Mouse (Mus musculus) embryonic facial prominence, embryonic 11.5 days (tissue): ENCODE measurements around the gene Lcmt2. TPM values are rescaled to one million over a fixed set of nuclear protein-coding genes. Genes with fewer than 3 reads are reported as not detected.

Experiments
- ATAC-seq: fragments of 200-750 bp; cut with Nextera tagmentation; replicated peaks from 2 replicates; pipeline ENCODE4 v1.8.0; 2017; ENCODE audit warnings: low read depth; ENCODE audit not compliant: insufficient number of reproducible peaks, low FRiP score, low TSS enrichment
- DNase-seq: peaks from one replicate; pipeline ENCODE4 v3.0.0-alpha.2; 2015; ENCODE audit warnings: low spot score
- H3K27ac ChIP-seq: fragments of 300-500 bp; sonication (generic); replicated peaks from 2 replicates; pipeline ENCODE4 v1.5.1; 2014; ENCODE audit warnings: mild to moderate bottlenecking, low read depth, low read length, control low read depth
- H3K27me3 ChIP-seq: fragments of 300-500 bp; sonication (generic); 2 replicates; pipeline ENCODE4 v1.6.1; 2014; ENCODE audit warnings: mild to moderate bottlenecking, low read length, moderate library complexity, mixed read lengths; ENCODE audit not compliant: control insufficient read depth, insufficient read depth
- H3K36me3 ChIP-seq: fragments of 300-500 bp; sonication (generic); replicated peaks from 2 replicates; pipeline ENCODE4 v1.6.1; 2014; ENCODE audit warnings: low read depth, mild to moderate bottlenecking, low read length, moderate library complexity, mixed read lengths; ENCODE audit not compliant: control insufficient read depth, insufficient read depth
- H3K4me1 ChIP-seq: fragments of 300-500 bp; sonication (generic); 2 replicates; pipeline ENCODE4 v1.6.1; 2014; ENCODE audit warnings: low read length, mixed read lengths; ENCODE audit not compliant: control insufficient read depth, insufficient read depth
- H3K4me2 ChIP-seq: fragments of 300-500 bp; sonication (generic); 2 replicates; pipeline ENCODE4 v1.6.1; 2014; ENCODE audit warnings: low read depth, mild to moderate bottlenecking, control low read depth, low read length, moderate library complexity
- H3K4me3 ChIP-seq: fragments of 300-500 bp; sonication (generic); 2 replicates; pipeline ENCODE4 v1.5.1; 2014; ENCODE audit warnings: low read depth, low read length, control low read depth
- H3K9ac ChIP-seq: fragments of 300-500 bp; sonication (generic); replicated peaks from 2 replicates; pipeline ENCODE4 v1.6.1; 2014; ENCODE audit warnings: mild to moderate bottlenecking, control low read depth, low read length
- H3K9me3 ChIP-seq: fragments of 300-500 bp; sonication (generic); replicated peaks from 2 replicates; pipeline ENCODE4 v1.6.1; 2016; ENCODE audit warnings: mild to moderate bottlenecking, low read length, inconsistent platforms, mixed read lengths; ENCODE audit not compliant: control insufficient read depth
- WGBS: fragments of 180-500 bp; shearing (Covaris S2); extraction: QIAGEN DNeasy Blood & Tissue Kit; methylation state at CpG from one replicate; pipeline ENCODE4 v1.1.7; 2014; 5-methylcytosine and 5-hydroxymethylcytosine counted together
- polyA plus RNA-seq: library from polyadenylated mRNA; unstranded; fragments of >200 nt; fragmentation: Nextera tagmentation; extraction: Ambion mirVana; gene quantifications from 2 replicates; pipeline ENCODE4 v1.2.1, GENCODE M21; 2014

The Lcmt2 gene
- polyA plus RNA-seq, 1 experiment from 2014 or later, result 25.2 TPM

GRCm38 (mm10) chr2:121169902-121170301 is 29.4 kb upstream of the Lcmt2 start:
- Histone ChIP-seq H3K27ac (no peak overlapping the region), H3K27me3 (no peaks in the 10 kb centered on the region), H3K36me3 (0 out of 2 replicates have a peak, but pooled peaks cover 5% of the 10 kb centered on the region), H3K4me3 (peak overlapping the region; percentile 86), H3K4me2 (peak overlapping the region; percentile 56), H3K9ac (peak overlapping the region; percentile 88), H3K9me3 (no peaks in the 10 kb centered on the region), H3K4me1 (no peaks in the 10 kb centered on the region)
- WGBS, result 10% methylated on average over 9 of the region's 9 CpGs
- DNase-seq (no peak), ATAC-seq (no peak)

GRCm38 (mm10) chr2:121169173-121169572 is 28.7 kb upstream of the Lcmt2 start:
- 0 out of 2 replicates have a peak, but pooled peaks cover 2% of the 10 kb centered on the region for H3K36me3 ChIP-seq
- H3K27ac ChIP-seq, result no peak overlapping the region
- H3K4me3 ChIP-seq, result peak overlapping the region; percentile 86; the same call in 1 of the 2 replicates
- DNase-seq (no peak), ATAC-seq (no peak)
- no peaks in the 10 kb centered on the region for H3K4me1 ChIP-seq
- peak overlapping the region; percentile 56 for H3K4me2 ChIP-seq
- WGBS, result 57% methylated on average over 4 of the region's 4 CpGs
- no peak overlapping the region for H3K9ac ChIP-seq
- H3K9me3 ChIP-seq, result no peaks in the 10 kb centered on the region
- no peaks in the 10 kb centered on the region for H3K27me3 ChIP-seq

- Histone ChIP-seq H3K27me3 (no peaks in the 10 kb centered on the region), H3K4me3 (no peak overlapping the region), H3K4me2 (no peak overlapping the region), H3K4me1 (no peaks in the 10 kb centered on the region), H3K36me3 (no peaks in the 10 kb centered on the region), H3K27ac (no peak overlapping the region), H3K9me3 (no peaks in the 10 kb centered on the region), H3K9ac (no peak overlapping the region)
- DNase-seq, result no peak
- 87% methylated on average over 3 of the region's 3 CpGs for WGBS
- no peak for ATAC-seq
Observed at GRCm38 (mm10) chr2:121153100-121153499, 12.6 kb upstream of the Lcmt2 start.

- DNase-seq, result no peak
- Histone ChIP-seq H3K27ac (no peak overlapping the region), H3K4me2 (no peak overlapping the region), H3K4me3 (no peak overlapping the region), H3K27me3 (no peaks in the 10 kb centered on the region), H3K36me3 (no peaks in the 10 kb centered on the region), H3K4me1 (no peaks in the 10 kb centered on the region), H3K9ac (no peak overlapping the region), H3K9me3 (no peaks in the 10 kb centered on the region)
- no peak for ATAC-seq
- WGBS, result 78% methylated on average over 5 of the region's 5 CpGs
Observed at GRCm38 (mm10) chr2:121149679-121150078, 9.2 kb upstream of the Lcmt2 start.

GRCm38 (mm10) chr2:121142415-121142814 is 2.0 kb upstream of the Lcmt2 start:
- Histone ChIP-seq H3K36me3 (peaks cover 7% of the 10 kb centered on the region), H3K27ac (no peak overlapping the region), H3K9me3 (no peaks in the 10 kb centered on the region; the same call in 1 of the 2 replicates), H3K9ac (no peak overlapping the region), H3K4me3 (no peak overlapping the region), H3K27me3 (no peaks in the 10 kb centered on the region), H3K4me1 (peaks cover 3% of the 10 kb centered on the region), H3K4me2 (no peak overlapping the region)
- no peak for DNase-seq
- no peak for ATAC-seq
- 75% methylated on average over 2 of the region's 2 CpGs for WGBS

- no peak for DNase-seq
- no peaks in the 10 kb centered on the region; the same call in 1 of the 2 replicates for H3K9me3 ChIP-seq
- peak overlapping the region; percentile 91 for H3K9ac ChIP-seq
- ATAC-seq, result no peak
- WGBS, result 78% methylated on average over 16 of the region's 16 CpGs
- peak overlapping the region; percentile 97; the same call in 1 of the 2 replicates for H3K27ac ChIP-seq
- peaks cover 3% of the 10 kb centered on the region for H3K4me1 ChIP-seq
- H3K4me2 ChIP-seq, result peak overlapping the region; percentile 89
- peak overlapping the region; percentile 56 for H3K4me3 ChIP-seq
- H3K27me3 ChIP-seq, result no peaks in the 10 kb centered on the region
- H3K36me3 ChIP-seq, result peaks cover 7% of the 10 kb centered on the region
Observed at GRCm38 (mm10) chr2:121141216-121142035, 973 bp upstream of the Lcmt2 start.

GRCm38 (mm10) chr2:121139266-121140017 is 1.0 kb downstream of the Lcmt2 start:
- H3K9me3 ChIP-seq, result no peaks in the 10 kb centered on the region; the same call in 1 of the 2 replicates
- peak overlapping the region; percentile 56 for H3K4me3 ChIP-seq
- H3K4me1 ChIP-seq, result peaks cover 3% of the 10 kb centered on the region
- H3K9ac ChIP-seq, result peak overlapping the region; percentile 91
- no peaks in the 10 kb centered on the region for H3K27me3 ChIP-seq
- H3K4me2 ChIP-seq, result peak overlapping the region; percentile 89
- peaks cover 7% of the 10 kb centered on the region for H3K36me3 ChIP-seq
- peak overlapping the region; percentile 97 for H3K27ac ChIP-seq
- 56% methylated on average over 29 of the region's 29 CpGs for whole genome bisulfite sequencing
- DNase-seq (no peak), ATAC-seq (peak; percentile 22; the same call in 1 of the 2 replicates)
